Mouse (Mus musculus): Measurements from ENCODE around the gene D1Ertd622e.

GRCm38 (mm10) chr1:97631843-97632470 lies 29.9 kb downstream of the D1Ertd622e start:
- TF ChIP-seq POLR2A (IDR thresholded peaks at IDR 0.05; ENCODE audit: borderline replicate concordance, extremely low read depth, low read depth, low read length) = no peak
- TF ChIP-seq CTCF (IDR thresholded peaks at IDR 0.05; ENCODE audit: insufficient read depth, low read length) = no peak

Measured in lung, adult 2 months (tissue).